In the genomic region with DNA sequence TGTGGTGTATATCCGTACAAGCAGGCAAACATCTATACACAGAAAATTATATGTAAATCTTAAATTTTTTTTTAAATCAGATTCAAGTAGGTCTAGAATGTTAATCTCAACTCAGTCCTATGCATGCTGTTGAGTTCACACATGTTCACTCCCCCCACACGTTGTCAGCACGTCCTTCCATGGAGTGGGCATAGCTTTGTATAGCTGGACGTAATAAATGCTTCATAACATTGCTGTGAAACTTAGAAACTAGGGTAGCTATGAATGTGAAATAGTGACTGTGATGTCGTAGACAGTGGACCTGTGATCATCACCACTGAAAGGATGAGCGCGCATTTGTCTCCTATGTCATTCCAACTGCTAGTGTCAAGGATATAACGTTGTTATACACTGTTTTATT, we compare ENCODE assay signal across 30 mouse cellular contexts.
"Had no signal": no experiment of that assay in that cellular context is flagged by ENCODE, and none has a peak within 500 bp of the region (broad histone marks: within the 10 kb centered on the region; RNA-seq: fewer than 3 reads in every experiment).

No protein-coding gene starts in this region.

- H3K4me3 ChIP-seq: limb, embryonic 10.5 days; limb, embryonic 12.5 days; limb, embryonic 13.5 days; limb, embryonic 15.5 days; liver, embryonic 12.5 days; liver, embryonic 13.5 days; liver, embryonic 15.5 days; lung, embryonic 15.5 days; megakaryocyte, embryonic 14.5 days; midbrain, embryonic 10.5 days; midbrain, embryonic 12.5 days; midbrain, embryonic 13.5 days; myocyte; neural tube, embryonic 12.5 days had no signal

- ATAC-seq: liver, embryonic 12.5 days; liver, postnatal 0 days; lung, postnatal 0 days; midbrain, embryonic 13.5 days; midbrain, embryonic 16.5 days had no signal

- H3K9me3 ChIP-seq: limb, embryonic 10.5 days; limb, embryonic 12.5 days; limb, embryonic 13.5 days; limb, embryonic 15.5 days; liver, embryonic 12.5 days; liver, embryonic 13.5 days; liver, embryonic 15.5 days; lung, embryonic 15.5 days; megakaryocyte, embryonic 14.5 days; midbrain, embryonic 10.5 days; midbrain, embryonic 12.5 days; midbrain, embryonic 13.5 days; neural tube, embryonic 12.5 days had no signal

- H3K36me3 ChIP-seq: limb, embryonic 10.5 days; limb, embryonic 12.5 days; limb, embryonic 13.5 days; limb, embryonic 15.5 days; liver, embryonic 12.5 days; liver, embryonic 13.5 days; liver, embryonic 15.5 days; lung, embryonic 15.5 days; midbrain, embryonic 10.5 days; midbrain, embryonic 12.5 days; midbrain, embryonic 13.5 days; neural tube, embryonic 12.5 days had no signal

- H3K4me2 ChIP-seq: limb, embryonic 12.5 days; limb, embryonic 13.5 days; limb, embryonic 15.5 days; liver, embryonic 11.5 days; liver, embryonic 12.5 days; liver, embryonic 13.5 days; liver, embryonic 15.5 days; lung, embryonic 14.5 days; lung, embryonic 15.5 days; midbrain, embryonic 12.5 days; midbrain, embryonic 13.5 days; neural tube, embryonic 12.5 days had no signal

- DNase-seq: left cerebral cortex, postnatal 4 days; liver; liver, embryonic 13.5 days; liver, postnatal 0 days; lung, adult 18-20 months; lung, adult 2 months; lung, embryonic 14.5 days; lung, postnatal 10 days; lung, postnatal 14 days; lung, postnatal 36 days; lung, postnatal 4 days; midbrain, embryonic 14.5 days had no signal

- H3K9ac ChIP-seq: limb, embryonic 12.5 days; limb, embryonic 13.5 days; limb, embryonic 15.5 days; liver, embryonic 12.5 days; liver, embryonic 13.5 days; liver, embryonic 14.5 days; liver, embryonic 15.5 days; liver, postnatal 0 days; lung, embryonic 14.5 days; lung, embryonic 15.5 days; midbrain, embryonic 12.5 days; midbrain, embryonic 13.5 days; neural tube, embryonic 12.5 days had no signal

- H3K27me3 ChIP-seq: limb, embryonic 12.5 days; limb, embryonic 13.5 days; limb, embryonic 15.5 days; liver, embryonic 12.5 days; liver, embryonic 13.5 days; liver, embryonic 15.5 days; lung, embryonic 15.5 days; megakaryocyte, embryonic 14.5 days; midbrain, embryonic 12.5 days; midbrain, embryonic 13.5 days; neural tube, embryonic 12.5 days had no signal

- H3K4me1 ChIP-seq: limb, embryonic 12.5 days; limb, embryonic 13.5 days; limb, embryonic 15.5 days; liver, embryonic 12.5 days; liver, embryonic 13.5 days; liver, embryonic 15.5 days; megakaryocyte, embryonic 14.5 days had no signal

- H3K27ac ChIP-seq: limb, embryonic 10.5 days; limb, embryonic 12.5 days; limb, embryonic 13.5 days; limb, embryonic 15.5 days; liver, embryonic 12.5 days; liver, embryonic 13.5 days; liver, embryonic 14.5 days; liver, embryonic 15.5 days; lung, embryonic 15.5 days; macrophage; midbrain, embryonic 10.5 days; midbrain, embryonic 12.5 days; midbrain, embryonic 13.5 days; neural tube, embryonic 12.5 days had no signal
